Mouse (Mus musculus) gastrocnemius, postnatal 14 days (tissue): ENCODE results near the gene Gm4353. TPM values are rescaled to one million over a fixed set of nuclear protein-coding genes. Genes with fewer than 3 reads are reported as not detected.
A peak's percentile ranks its signal among the peaks of the same experiment; 100 is the strongest.

Experiments
- DNase-seq: peaks from one replicate; pipeline ENCODE4 v3.0.0; 2021; ENCODE audit warnings: mixed read lengths
- intact Hi-C: fragments of 180-260 bp; cut with DNase I; formaldehyde crosslinking; loops from one replicate; pipeline ENCODE4 v1.15.1; 2025; ENCODE audit warnings: low total_unique reads
- total RNA-seq, 2 experiments: library from RNA; stranded (reverse); gene quantifications; 2 replicates each; pipeline ENCODE4 v1.2.3; 2021

Gene Gm4353
- total RNA-seq, 2 experiments from 2014 or later = 1.8 to 1.9 TPM

DNA sequence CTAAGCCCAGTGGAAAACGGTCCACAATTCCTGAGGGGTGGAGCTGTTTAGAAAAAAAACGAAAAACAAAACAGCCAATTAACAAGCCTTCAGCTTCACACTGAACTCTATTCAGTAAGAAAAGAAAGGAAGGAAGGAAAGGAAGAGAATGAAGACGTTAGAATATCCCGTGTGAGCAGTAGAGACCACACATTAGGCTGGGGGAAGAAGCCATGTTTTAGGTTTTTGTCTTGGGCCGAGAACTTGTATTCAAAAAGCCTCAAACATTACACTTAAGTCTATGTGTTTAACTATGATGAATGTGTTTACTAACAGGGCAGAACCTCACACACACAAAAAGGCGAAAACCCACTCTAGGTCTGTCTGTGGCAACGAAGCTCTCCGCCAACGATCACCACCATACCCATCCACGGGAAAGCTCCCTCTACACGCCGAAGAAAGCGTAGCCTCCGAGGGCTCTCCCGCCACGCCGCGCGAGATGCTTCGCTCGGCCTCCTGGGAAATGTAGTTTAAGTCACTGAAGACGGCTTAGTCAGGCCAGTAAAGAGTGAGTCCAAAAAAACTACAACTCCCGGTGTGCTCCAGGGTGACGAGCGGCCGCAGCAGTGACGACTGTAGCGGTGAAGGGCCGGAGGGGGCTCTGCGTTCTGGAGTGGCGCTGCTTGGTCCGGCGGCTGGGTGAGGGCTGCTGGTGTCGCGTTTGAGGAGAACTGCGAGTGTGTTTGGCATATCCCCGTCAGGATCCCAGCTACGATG lies 8.5 kb upstream of the Gm4353 start:
- intact Hi-C loops = no loop called here
- peak; percentile 93 for DNase-seq

DNA sequence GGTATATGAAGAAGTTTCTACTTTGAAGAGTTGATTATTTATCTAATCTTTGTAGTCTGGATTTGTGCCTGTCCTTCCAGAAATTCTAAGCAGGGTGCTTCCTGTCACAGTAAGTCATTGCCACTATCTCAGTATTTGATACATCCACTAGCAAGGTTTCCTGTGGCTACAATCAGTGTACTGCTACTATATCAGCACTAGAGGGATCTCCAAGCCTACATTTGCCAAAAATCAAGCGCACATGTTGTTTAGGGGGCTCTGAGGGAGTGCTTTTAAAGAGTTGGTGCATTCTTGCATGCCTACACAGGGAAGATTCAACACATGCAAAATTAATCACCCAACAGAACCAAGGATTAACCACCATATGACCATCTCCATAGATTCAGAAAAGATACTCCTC lies 23.7 kb downstream of the Gm4353 start:
- DNase-seq = no peak
- intact Hi-C loops = no loop called here

DNA sequence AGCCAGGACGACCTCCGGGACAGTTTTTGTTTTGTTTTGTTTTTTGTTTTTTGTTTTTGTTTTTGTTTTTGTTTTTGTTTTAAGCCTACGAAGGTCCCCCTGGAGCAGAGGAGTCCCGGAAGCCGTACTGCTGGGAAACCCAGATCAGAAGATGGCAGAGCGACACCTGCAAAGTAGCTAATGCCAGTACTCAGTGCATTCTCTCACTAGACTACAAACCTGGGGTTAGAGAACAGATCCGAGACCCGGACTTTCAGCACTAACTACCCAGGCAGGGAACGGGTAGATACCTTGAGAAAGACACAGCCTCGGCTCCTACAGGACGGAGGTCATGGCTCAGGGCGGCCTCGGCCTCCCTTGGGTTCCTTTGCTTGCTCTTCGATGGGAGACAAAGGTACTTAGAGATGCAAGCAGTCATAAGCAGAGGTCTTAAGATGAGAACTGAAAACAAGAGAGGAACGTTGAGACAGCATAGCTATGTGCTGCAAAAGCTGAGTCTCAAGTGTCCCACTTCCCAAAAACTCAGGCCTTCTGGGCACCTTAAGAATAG lies 43.9 kb downstream of the Gm4353 start:
- no peak for DNase-seq
- intact Hi-C loops = loop anchor here (2.0 kb wide), 1 partner anchor 826 kb away; no protein-coding TSS in a partner anchor

DNA sequence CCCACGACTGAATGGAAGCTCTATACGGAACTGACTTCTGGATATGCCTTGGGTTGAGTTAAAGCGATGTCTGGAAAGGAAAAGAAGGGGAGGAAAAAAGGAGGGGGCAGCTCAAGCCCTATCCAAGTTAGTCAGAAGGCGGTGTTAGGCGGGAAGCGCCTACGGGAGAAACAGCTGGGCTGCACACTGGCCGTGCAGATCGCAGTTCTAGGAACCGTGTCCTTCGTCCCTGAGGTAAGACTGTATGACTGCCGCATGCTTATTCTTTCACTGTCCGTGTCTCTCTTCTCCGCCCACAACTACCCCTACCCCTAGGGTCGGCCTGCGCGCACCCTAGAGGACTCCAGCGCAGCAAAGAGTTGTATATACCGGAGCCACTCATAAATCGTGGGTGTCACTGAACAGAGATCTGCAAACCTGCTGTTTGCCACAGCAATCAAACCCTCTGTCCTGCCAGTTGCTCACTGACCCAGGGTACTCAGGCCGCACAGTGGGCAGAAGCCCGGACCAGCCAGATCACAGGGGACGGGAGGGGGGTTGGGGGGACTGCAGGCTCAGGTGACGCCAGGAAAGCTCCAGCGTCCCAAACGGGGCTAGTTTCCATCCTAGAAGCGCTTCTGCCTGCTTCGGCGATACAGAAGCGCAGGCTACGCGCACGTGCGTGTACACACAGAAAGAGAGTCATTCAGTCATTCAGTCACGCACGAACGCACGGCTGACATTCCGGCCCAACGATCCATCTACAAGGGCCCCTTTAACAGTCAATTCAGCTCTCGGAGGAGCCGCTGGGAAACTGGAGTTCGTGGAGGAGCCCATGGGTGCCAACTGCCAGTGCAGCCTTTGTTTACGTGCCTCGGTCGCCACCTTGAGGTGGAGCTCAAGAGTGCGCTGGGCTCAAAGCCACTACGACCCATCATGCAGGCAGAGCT lies 44.6 kb downstream of the Gm4353 start:
- intact Hi-C loops = loop anchor here (2.0 to 10.0 kb wide), 3 partner anchors 673 to 1115 kb away; no protein-coding TSS in a partner anchor
- peak; percentile 80 for DNase-seq

DNA sequence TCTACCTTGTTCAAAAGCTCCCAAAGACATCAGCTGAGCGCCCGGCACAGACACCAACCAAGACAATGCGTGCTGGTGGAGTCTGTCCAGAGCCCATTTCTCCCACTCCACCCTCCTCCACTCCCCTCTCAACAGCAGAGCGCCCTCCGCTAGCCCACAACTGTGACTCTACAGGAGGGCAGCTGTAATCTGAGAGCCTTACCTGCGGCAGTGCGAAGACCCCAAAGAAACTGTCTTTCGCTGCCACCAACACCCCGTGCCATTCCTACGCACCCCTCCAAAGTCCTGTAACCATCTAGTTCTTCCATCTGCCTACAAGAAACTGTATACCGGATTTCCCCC lies 45.3 kb downstream of the Gm4353 start, which contains the start of gene 1110004F10Rik:
1110004F10Rik (plus strand) TSS at position 202 of the 342 bp plus-strand sequence.
- DNase-seq = no peak
- intact Hi-C loops = loop anchor here (5.0 to 10.0 kb wide), 2 partner anchors 672 to 1114 kb away; no protein-coding TSS in a partner anchor

- intact Hi-C loops = loop anchor here (5.0 to 10.0 kb wide), 2 partner anchors 671 to 1114 kb away; no protein-coding TSS in a partner anchor
- no peak for DNase-seq
These were observed 45.9 kb downstream of the Gm4353 start, which contains the start of gene Sox6 for GRCm38 (mm10) chr7:116038511-116038910. Gene Sox6 (minus strand): TSS chr7:116038796.

DNA sequence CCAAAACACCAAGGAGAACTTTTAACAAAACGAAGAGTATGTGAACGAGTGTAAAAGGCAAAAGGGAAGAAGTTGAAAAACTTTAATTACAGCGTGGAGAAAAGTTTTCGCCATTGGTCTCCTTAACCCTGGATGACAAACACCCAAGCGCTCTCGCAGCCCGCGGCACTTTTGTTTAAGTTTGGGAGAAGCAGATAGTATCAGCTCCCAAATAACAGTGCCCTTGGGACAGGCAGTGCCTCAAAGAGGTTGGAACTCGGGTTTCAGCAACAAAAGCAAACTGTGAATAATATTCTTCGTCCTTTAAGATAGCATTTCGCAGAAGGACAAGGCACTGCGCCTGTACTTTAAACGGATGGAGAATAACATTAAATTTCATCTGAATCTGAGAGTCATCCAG lies 46.4 kb downstream of the Gm4353 start:
- intact Hi-C loops = loop anchor here (5.0 to 10.0 kb wide), 2 partner anchors 671 to 1113 kb away; no protein-coding TSS in a partner anchor
- no peak for DNase-seq

DNA sequence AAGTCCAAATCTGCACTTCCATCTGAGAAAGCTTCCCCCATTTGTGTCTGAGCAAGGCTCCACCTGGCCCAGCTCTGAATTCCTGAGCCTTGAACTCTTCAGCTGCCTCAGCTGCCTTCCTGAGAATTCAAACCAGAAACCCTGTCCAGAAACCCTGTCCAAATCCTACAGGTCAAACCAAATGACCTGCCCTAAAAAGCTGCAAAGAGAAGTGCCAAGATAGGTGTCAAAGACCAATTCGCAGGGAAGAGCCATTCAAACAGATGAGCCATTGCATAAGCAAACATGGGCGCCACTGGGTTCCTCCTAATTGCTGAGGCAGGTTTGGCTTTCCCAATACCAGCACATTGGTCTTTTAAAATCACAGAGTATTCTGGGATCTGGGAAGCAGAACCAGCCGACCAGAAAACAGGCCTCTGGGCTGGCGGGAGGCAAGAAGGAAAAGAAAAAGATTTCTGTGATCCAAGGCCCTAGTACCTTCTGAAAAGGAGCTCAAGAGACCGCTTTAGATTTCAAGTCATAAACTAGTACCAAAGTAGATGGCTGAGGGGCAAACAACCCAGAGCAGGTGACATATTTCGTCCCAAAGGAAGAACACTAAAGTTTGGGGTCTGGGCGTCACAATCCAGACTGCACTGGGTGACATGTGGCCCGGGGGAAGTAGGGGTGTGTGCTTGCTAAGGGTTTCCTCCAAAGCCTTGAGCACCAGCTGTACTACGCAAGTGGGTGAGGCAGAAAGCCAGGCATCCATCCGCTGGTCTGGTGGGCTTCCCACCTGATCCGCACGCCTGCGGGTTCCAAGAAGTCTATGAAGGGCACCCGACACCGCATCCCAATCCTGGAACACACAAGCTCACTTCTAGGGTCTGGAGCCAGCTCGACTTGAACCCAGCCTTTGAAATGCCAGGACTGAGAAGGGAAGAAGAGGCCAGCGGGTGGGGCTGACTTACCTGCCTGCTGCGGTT lies 47.6 kb downstream of the Gm4353 start:
- DNase-seq = no peak
- intact Hi-C loops = loop anchor here (5.0 to 10.0 kb wide), 2 partner anchors 670 to 1112 kb away; no protein-coding TSS in a partner anchor

- DNase-seq = no peak
- intact Hi-C loops = loop anchor here (5.0 to 10.0 kb wide), 2 partner anchors 668 to 1111 kb away; no protein-coding TSS in a partner anchor
These were observed 48.9 kb downstream of the Gm4353 start for GRCm38 (mm10) chr7:116035504-116035903.

DNA sequence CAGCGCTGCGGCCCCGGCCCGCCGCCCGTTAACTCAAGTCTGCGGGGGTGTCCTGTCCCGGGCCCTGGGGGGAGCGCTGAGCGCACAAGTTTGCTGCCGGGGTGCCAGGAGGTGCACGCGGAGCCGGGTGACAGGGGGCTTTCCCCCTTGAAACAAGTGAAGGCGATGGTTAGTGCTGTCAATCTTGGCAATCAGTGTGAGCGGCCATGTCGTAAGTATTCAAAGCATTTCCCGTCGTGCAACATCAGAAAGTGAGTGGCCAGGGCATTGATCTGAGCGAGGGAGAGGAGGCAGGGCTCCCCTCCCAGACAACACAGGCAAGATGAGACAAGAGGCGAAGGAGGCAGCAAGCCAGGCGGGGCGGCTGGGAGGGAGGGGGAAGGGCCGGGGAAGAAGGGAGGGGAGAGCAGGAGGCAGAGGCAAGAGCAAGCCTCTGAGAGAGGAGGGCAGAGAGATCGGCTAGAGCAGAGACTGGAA lies 50.1 kb downstream of the Gm4353 start:
- intact Hi-C loops = loop anchor here (10.0 kb wide), 1 partner anchor 1110 kb away; no protein-coding TSS in a partner anchor
- DNase-seq = peak; percentile 74

- DNase-seq = peak; percentile 85
- intact Hi-C loops = loop anchor here (10.0 kb wide), 1 partner anchor 1109 kb away; no protein-coding TSS in a partner anchor
These were observed 50.8 kb downstream of the Gm4353 start for GRCm38 (mm10) chr7:116033371-116034241.

Other genes with a start within 250 kb of the Gm4353 start
- gene Sox6, start 45.8 kb downstream of the Gm4353 start, total RNA-seq = 100 to 1,000 TPM; 111 to 116 TPM
- 10 to 100 TPM; 48.7 to 53.2 TPM for gene 1110004F10Rik, start 45.2 kb downstream of the Gm4353 start, total RNA-seq
- gene Plekha7, start 223.7 kb upstream of the Gm4353 start, total RNA-seq = 1 to 10 TPM in 1 of 2 experiments, under 1 TPM in 1; 0.95 to 2.3 TPM
- 100 to 1,000 TPM; 287 to 309 TPM for gene Rps13, start 249.6 kb upstream of the Gm4353 start, total RNA-seq